Mouse (Mus musculus) layer of hippocampus, adult 18-20 months (tissue): ENCODE data around the gene Sppl3. TPM values are rescaled to one million over a fixed set of nuclear protein-coding genes. Genes with fewer than 3 reads are reported as not detected.

Experiments
- DNase-seq, 2 experiments: peaks; one replicate each; pipeline ENCODE4 v3.0.0; 2022; ENCODE audit warnings: low spot score in 2 of 2
- long read RNA-seq: library from polyadenylated mRNA; stranded (forward); transcript quantifications from one replicate; pipeline ENCODE4 v2.0.0, GENCODE M21; 2021
- total RNA-seq, 2 experiments: library from RNA; stranded (reverse); gene quantifications; 2 replicates each; pipeline ENCODE4 v1.2.3; 2021

The Sppl3 gene
- total RNA-seq: 10 to 100 TPM; 76.9 to 77.9 TPM
- long read RNA-seq, transcript Sppl3-201 (11 exons, 3,204 nt): major isoform, 180 of 210 reads
- long read RNA-seq, partial matches to known transcripts: 8 of 210 reads
- long read RNA-seq, other reads (novel, unspliced or antisense): 22 of 210 reads

GRCm38 (mm10) chr5:115010577-115011216 is at the start of gene Sppl3:
Gene Sppl3, plus strand, starts transcription at chr5:115011137.
- DNase-seq: peak; percentile 88 to 95

GRCm38 (mm10) chr5:114961590-114962360 is 49.2 kb upstream of the Sppl3 start:
- DNase-seq: no peak

- no peak for DNase-seq
Observed at GRCm38 (mm10) chr5:114964315-114964966, 46.5 kb upstream of the Sppl3 start.

- DNase-seq: no peak
Observed at GRCm38 (mm10) chr5:114964967-114965898, 45.7 kb upstream of the Sppl3 start.

- DNase-seq: no peak
Observed at GRCm38 (mm10) chr5:114967523-114968268, 43.2 kb upstream of the Sppl3 start.

- no peak for DNase-seq
Observed at GRCm38 (mm10) chr5:114968651-114969050, 42.3 kb upstream of the Sppl3 start.

- DNase-seq: no peak
Observed at GRCm38 (mm10) chr5:114969064-114969463, 41.9 kb upstream of the Sppl3 start.

- DNase-seq: no peak
Observed at GRCm38 (mm10) chr5:114969609-114970215, 41.2 kb upstream of the Sppl3 start.

GRCm38 (mm10) chr5:114970824-114971227 is 40.1 kb upstream of the Sppl3 start, which contains the start of gene Hnf1a:
Gene Hnf1a, minus strand, starts transcription at chr5:114971094.
- DNase-seq: no peak

- no peak for DNase-seq
Observed at GRCm38 (mm10) chr5:114972201-114972600, 38.7 kb upstream of the Sppl3 start.

GRCm38 (mm10) chr5:114973131-114973530 is 37.8 kb upstream of the Sppl3 start:
- no peak for DNase-seq

GRCm38 (mm10) chr5:114976935-114977334 is 34.0 kb upstream of the Sppl3 start:
- DNase-seq: no peak

GRCm38 (mm10) chr5:114978473-114978872 is 32.5 kb upstream of the Sppl3 start:
- peak in 1 of 2 experiments; percentile 6 for DNase-seq

GRCm38 (mm10) chr5:114978888-114979249 is 32.1 kb upstream of the Sppl3 start:
- peak in 1 of 2 experiments; percentile 31 for DNase-seq

- peak; percentile 67 to 86 for DNase-seq
Observed at GRCm38 (mm10) chr5:114979250-114980121, 31.5 kb upstream of the Sppl3 start.

GRCm38 (mm10) chr5:114980122-114980748 is 30.7 kb upstream of the Sppl3 start:
- DNase-seq: no peak

- DNase-seq: no peak
Observed at GRCm38 (mm10) chr5:114982001-114982400, 28.9 kb upstream of the Sppl3 start.

- DNase-seq: no peak
Observed at GRCm38 (mm10) chr5:114985074-114985473, 25.9 kb upstream of the Sppl3 start.
